30 mouse cellular contexts compared by ENCODE assay signal in genomic region chr2:165009581-165009980, GRCm38 (mm10). TPM values are rescaled to one million over a fixed set of nuclear protein-coding genes. Genes with fewer than 3 reads are reported as not detected.
A peak's percentile ranks its signal among the peaks of the same experiment; 100 is the strongest.
DNase-seq lines count a peak whose midpoint lies in the region; ATAC-seq and TF ChIP-seq lines count a peak whose summit lies in the region.
"Had no signal": no experiment of that assay in that cellular context is flagged by ENCODE, and none has a peak within 500 bp of the region (broad histone marks: within the 10 kb centered on the region; RNA-seq: fewer than 3 reads in every experiment).

No protein-coding gene starts in this region.

- H3K4me3 ChIP-seq in kidney, adult 2 months (ENCODE audit: insufficient read depth, low read depth, low read length): no peak overlapping the region
- H3K4me3 ChIP-seq in liver, adult 2 months (ENCODE audit: insufficient read depth, low read depth, low read length): no peak overlapping the region
- no peak overlapping the region for H3K4me3 ChIP-seq in midbrain, embryonic 11.5 days (ENCODE audit: low read depth, low read length)
- H3K4me3 ChIP-seq: erythroblast, embryonic 14.5 days; heart, adult 2 months; heart, embryonic 13.5 days; hindbrain, embryonic 10.5 days; hindbrain, embryonic 15.5 days; kidney, embryonic 15.5 days; layer of hippocampus, adult 2 months; left cerebral cortex, adult 2 months; limb, embryonic 12.5 days; liver, embryonic 13.5 days; midbrain, embryonic 15.5 days; neural tube, embryonic 15.5 days; stomach, embryonic 15.5 days had no signal

- no peak for TF ChIP-seq CTCF in kidney, adult 2 months (conservative IDR thresholded peaks at IDR 0.05; ENCODE audit: insufficient read depth, insufficient read length, low read depth, low read length)
- TF ChIP-seq CTCF in liver, adult 2 months (IDR thresholded peaks at IDR 0.05; ENCODE audit: low read depth, low read length): no peak

- WGBS in kidney, adult 2 months: 50% methylated on average over 2 of the region's 2 CpGs
- WGBS in liver, adult 2 months: 19% methylated on average over 2 of the region's 2 CpGs
- 97% methylated on average over 2 of the region's 2 CpGs for WGBS in midbrain, embryonic 11.5 days

- peaks cover 6% of the 10 kb centered on the region for H3K36me3 ChIP-seq in kidney, adult 2 months (ENCODE audit: control insufficient read depth, insufficient read depth, low read length)
- peaks cover 19% of the 10 kb centered on the region for H3K36me3 ChIP-seq in liver, adult 2 months (ENCODE audit: control insufficient read depth, insufficient read depth, low read length)
- H3K36me3 ChIP-seq in midbrain, embryonic 11.5 days (ENCODE audit: control insufficient read depth, insufficient read depth, low read length): peaks cover 59% of the 10 kb centered on the region

- ATAC-seq in midbrain, embryonic 11.5 days (ENCODE audit: low FRiP score): no peak
- ATAC-seq: forebrain, postnatal 0 days; inflammation-experienced regulatory T-cells, adult 6 months; midbrain, embryonic 15.5 days had no signal

- H3K27me3 ChIP-seq in kidney, adult 2 months (replicated peaks; ENCODE audit: control insufficient read depth, insufficient read depth, low read length): no peaks in the 10 kb centered on the region
- H3K27me3 ChIP-seq in liver, adult 2 months (ENCODE audit: control insufficient read depth, insufficient read depth, low read length): no peaks in the 10 kb centered on the region
- H3K27me3 ChIP-seq in midbrain, embryonic 11.5 days (ENCODE audit: control insufficient read depth, insufficient read depth, low read length): no peaks in the 10 kb centered on the region
- H3K27me3 ChIP-seq: CH12.LX; heart, embryonic 13.5 days; hindbrain, embryonic 15.5 days; kidney, embryonic 15.5 days; limb, embryonic 12.5 days; liver, embryonic 13.5 days; midbrain, embryonic 15.5 days; neural tube, embryonic 15.5 days; stomach, embryonic 15.5 days had no signal

- H3K27ac ChIP-seq in kidney, adult 2 months (ENCODE audit: insufficient read depth, low read depth, low read length): no peak overlapping the region
- no peak overlapping the region for H3K27ac ChIP-seq in liver, adult 2 months (replicated peaks; ENCODE audit: insufficient read depth, low read depth, low read length)
- no peak overlapping the region for H3K27ac ChIP-seq in midbrain, embryonic 11.5 days (ENCODE audit: low read depth, low read length)
- H3K27ac ChIP-seq: heart, adult 2 months; heart, embryonic 13.5 days; hindbrain, embryonic 10.5 days; hindbrain, embryonic 15.5 days; kidney, embryonic 15.5 days; layer of hippocampus, adult 2 months; left cerebral cortex, adult 2 months; limb, embryonic 12.5 days; liver, embryonic 13.5 days; macrophage; midbrain, embryonic 15.5 days; neural tube, embryonic 15.5 days; stomach, embryonic 15.5 days had no signal

- DNase-seq in kidney, adult 2 months: peak; percentile 87
- no peak for DNase-seq in kidney, postnatal 10 days
- DNase-seq in liver, adult 2 months (ENCODE audit: extremely low read depth, low read depth, low spot score): peak; percentile 96
- no peak for DNase-seq in liver
- peak; percentile 60 for DNase-seq in adrenal gland, postnatal 10 days
- DNase-seq in midbrain, embryonic 11.5 days (ENCODE audit: low spot score, missing footprints): no peak
- DNase-seq: cerebellum, adult 18-20 months; cerebellum, postnatal 14 days; forebrain, postnatal 0 days; heart, adult 2 months; heart, postnatal 10 days; liver, embryonic 13.5 days; lung, adult 2 months; lung, postnatal 10 days; retina, postnatal 1 day; right cerebral cortex, postnatal 14 days had no signal

- no peak overlapping the region for H3K9ac ChIP-seq in liver, adult 2 months (ENCODE audit: low read depth, low read length)
- H3K9ac ChIP-seq in midbrain, embryonic 11.5 days (ENCODE audit: low read length): no peak overlapping the region
- H3K9ac ChIP-seq: forebrain, postnatal 0 days; heart, embryonic 13.5 days; hindbrain, embryonic 15.5 days; kidney, embryonic 15.5 days; limb, embryonic 12.5 days; liver, embryonic 13.5 days; midbrain, embryonic 15.5 days; neural tube, embryonic 15.5 days; stomach, embryonic 15.5 days had no signal

- H3K4me1 ChIP-seq in kidney, adult 2 months (ENCODE audit: control insufficient read depth, insufficient read depth, low read length): peaks cover 2% of the 10 kb centered on the region; the same call in 1 of the 2 replicates
- H3K4me1 ChIP-seq in liver, adult 2 months (ENCODE audit: control insufficient read depth, insufficient read depth, low read length): peaks cover 43% of the 10 kb centered on the region
- H3K4me1 ChIP-seq in midbrain, embryonic 11.5 days (ENCODE audit: control insufficient read depth, insufficient read depth, low read length): no peaks in the 10 kb centered on the region
- H3K4me1 ChIP-seq: heart, embryonic 13.5 days; hindbrain, embryonic 10.5 days; hindbrain, embryonic 15.5 days; kidney, embryonic 15.5 days; limb, embryonic 12.5 days; midbrain, embryonic 15.5 days; neural tube, embryonic 15.5 days; stomach, embryonic 15.5 days had no signal

- H3K4me2 ChIP-seq in midbrain, embryonic 11.5 days: no peak overlapping the region
- H3K4me2 ChIP-seq: heart, embryonic 13.5 days; hindbrain, embryonic 15.5 days; kidney, embryonic 15.5 days; limb, embryonic 12.5 days; liver, embryonic 13.5 days; midbrain, embryonic 15.5 days; neural tube, embryonic 15.5 days; stomach, embryonic 15.5 days had no signal

- peaks cover 4% of the 10 kb centered on the region for H3K79me2 ChIP-seq in liver, adult 2 months (ENCODE audit: control insufficient read depth, insufficient read depth, low read length)

- no peaks in the 10 kb centered on the region for H3K9me3 ChIP-seq in midbrain, embryonic 11.5 days (ENCODE audit: control insufficient read depth, low read length)
- H3K9me3 ChIP-seq: heart, embryonic 13.5 days; hindbrain, embryonic 10.5 days; hindbrain, embryonic 15.5 days; kidney, embryonic 15.5 days; limb, embryonic 12.5 days; liver, embryonic 13.5 days; midbrain, embryonic 15.5 days; neural tube, embryonic 15.5 days; stomach, embryonic 15.5 days had no signal

- TF ChIP-seq POLR2A in kidney, adult 2 months (IDR thresholded peaks at IDR 0.05; ENCODE audit: low read depth, low read length): no peak
- no peak for TF ChIP-seq POLR2A in liver, adult 2 months (IDR thresholded peaks at IDR 0.05; ENCODE audit: extremely low read depth, insufficient read depth, low read length)

RNA-seq across cellular contexts. Expression of gene Ncoa5, which starts 25.1 kb away (rescaled TPM):
- polyA plus RNA-seq in kidney, adult 2 months (2012; rRNA removed): 31.3 and 34.4 TPM in 2 replicates
- 4.3 and 6.8 TPM in 2 replicates for total RNA-seq in liver, adult 2 months (2014; rRNA removed)
- polyA plus RNA-seq in liver, adult 2 months (2012; rRNA removed): 9.2 and 11.5 TPM in 2 replicates
- total RNA-seq in adrenal gland, postnatal 10 days (2021): 10 to 100 TPM; 29.3 to 35.9 TPM
- 76.9 and 85.6 TPM in 2 replicates for polyA plus RNA-seq in midbrain, embryonic 11.5 days (2014; fragmentation: Nextera tagmentation; extraction: Ambion mirVana)

RNA-seq across cellular contexts. Expression of gene Cd40, which starts 45.8 kb away (rescaled TPM):
- 6.1 and 11.2 TPM in 2 replicates for polyA plus RNA-seq in kidney, adult 2 months (2012; rRNA removed)
- 0.74 and 1.7 TPM in 2 replicates for total RNA-seq in liver, adult 2 months (2014; rRNA removed)
- 0.37 and 1.0 TPM in 2 replicates for polyA plus RNA-seq in liver, adult 2 months (2012; rRNA removed)
- total RNA-seq in adrenal gland, postnatal 10 days (2021): 1 to 10 TPM; 2.9 to 3.3 TPM
- 5.6 and 7.3 TPM in 2 replicates for polyA plus RNA-seq in midbrain, embryonic 11.5 days (2014; fragmentation: Nextera tagmentation; extraction: Ambion mirVana)

RNA-seq across cellular contexts. Expression of gene Slc12a5, which starts 49.0 kb away (rescaled TPM):
- 1.5 and 2.2 TPM in 2 replicates for polyA plus RNA-seq in kidney, adult 2 months (2012; rRNA removed)
- 0.46 and 0.54 TPM in 2 replicates for total RNA-seq in liver, adult 2 months (2014; rRNA removed)
- 0.85 and 1.1 TPM in 2 replicates for polyA plus RNA-seq in liver, adult 2 months (2012; rRNA removed)
- 1 to 10 TPM; 4.5 to 7.7 TPM for total RNA-seq in adrenal gland, postnatal 10 days (2021)
- 2.8 and 3.0 TPM in 2 replicates for polyA plus RNA-seq in midbrain, embryonic 11.5 days (2014; fragmentation: Nextera tagmentation; extraction: Ambion mirVana)
- polyA plus RNA-seq: erythroblast, embryonic 14.5 days; macrophage had no signal

Comparison
In these comparisons a context has a peak if more than half of its experiments do, and no peak if none do; other contexts are left out.
1. DNase-seq: peak in kidney, adult 2 months (single experiment), liver, adult 2 months (single experiment) and adrenal gland, postnatal 10 days (single experiment); none in kidney, postnatal 10 days (single experiment), liver (single experiment) and midbrain, embryonic 11.5 days (single experiment).